Mouse (Mus musculus) duodenum, adult 2 months (tissue): ENCODE results near the gene Lgals4. TPM values are rescaled to one million over a fixed set of nuclear protein-coding genes. Genes with fewer than 3 reads are reported as not detected.

Experiments used
- polyA plus RNA-seq: library from polyadenylated mRNA; depleted of rRNA; stranded (reverse); fragments of >200 nt; gene quantifications from 2 replicates; pipeline ENCODE4 v1.2.3, GENCODE M21; 2012; ENCODE audit warnings: low replicate concordance; rRNA removed

The Lgals4 gene
- 2,214 and 3,102 TPM in 2 replicates for polyA plus RNA-seq

GRCm38 (mm10) chr7:28833723-28834347 is at the start of gene Lgals4:
Gene Lgals4, plus strand, starts transcription at chr7:28833854.

GRCm38 (mm10) chr7:28788307-28789195 is 45.1 kb upstream of the Lgals4 start, which contains the start of gene Rinl:
Gene Rinl, plus strand, starts transcription at chr7:28788969.

GRCm38 (mm10) chr7:28808221-28808941 is 25.3 kb upstream of the Lgals4 start, which contains the start of gene Hnrnpl:
Gene Hnrnpl, plus strand, starts transcription at chr7:28808541.

GRCm38 (mm10) chr7:28824941-28825685 is 8.5 kb upstream of the Lgals4 start, which contains the start of gene Ech1:
Gene Ech1, plus strand, starts transcription at chr7:28825217.

GRCm38 (mm10) chr7:28863540-28863939 is 29.9 kb downstream of the Lgals4 start, which contains the start of gene Lgals7:
Gene Lgals7, plus strand, starts transcription at chr7:28863853.

GRCm38 (mm10) chr7:28881199-28881598 is 47.5 kb downstream of the Lgals4 start, which contains the start of gene Capn12:
Gene Capn12, plus strand, starts transcription at chr7:28881422.

Other genes starting within 250 kb of the Lgals4 start
- gene Samd4b, start 235.7 kb upstream of the Lgals4 start, polyA plus RNA-seq = 60.8 and 63.0 TPM in 2 replicates
- 72.4 and 92.7 TPM in 2 replicates for gene Pak4, start 235.7 kb upstream of the Lgals4 start, polyA plus RNA-seq
- gene Acp7, start 202.5 kb upstream of the Lgals4 start, polyA plus RNA-seq = 0.05 TPM in 1 of 2 replicates, not detected in the other
- gene Fbxo27, start 141.0 kb upstream of the Lgals4 start, polyA plus RNA-seq = 1.2 and 1.3 TPM in 2 replicates
- 1.2 and 2.9 TPM in 2 replicates for gene Fbxo17, start 117.0 kb upstream of the Lgals4 start, polyA plus RNA-seq
- 121 and 126 TPM in 2 replicates for gene Mrps12, start 92.0 kb upstream of the Lgals4 start, polyA plus RNA-seq
- gene Sars2, start 91.9 kb upstream of the Lgals4 start, polyA plus RNA-seq = 26.1 and 35.4 TPM in 2 replicates
- gene Ccer2, start 77.7 kb upstream of the Lgals4 start, polyA plus RNA-seq = not detected in 2 replicates
- 28.7 and 28.8 TPM in 2 replicates for gene Sirt2, start 67.1 kb upstream of the Lgals4 start, polyA plus RNA-seq
- 85.4 and 139 TPM in 2 replicates for gene Nfkbib, start 66.3 kb upstream of the Lgals4 start, polyA plus RNA-seq
- gene Rinl, start 44.9 kb upstream of the Lgals4 start, polyA plus RNA-seq = 2.5 and 4.3 TPM in 2 replicates
- gene Hnrnpl, start 25.3 kb upstream of the Lgals4 start, polyA plus RNA-seq = 78.1 and 84.5 TPM in 2 replicates
- gene Ech1, start 8.6 kb upstream of the Lgals4 start, polyA plus RNA-seq = 266 and 315 TPM in 2 replicates
- gene Lgals7, start 30.0 kb downstream of the Lgals4 start, polyA plus RNA-seq = 0.83 and 1.7 TPM in 2 replicates
- 0.06 and 0.21 TPM in 2 replicates for gene Capn12, start 47.6 kb downstream of the Lgals4 start, polyA plus RNA-seq
- 595 and 810 TPM in 2 replicates for gene Actn4, start 128.5 kb downstream of the Lgals4 start, polyA plus RNA-seq
- 105 and 141 TPM in 2 replicates for gene Eif3k, start 148.0 kb downstream of the Lgals4 start, polyA plus RNA-seq
- gene Map4k1, start 148.2 kb downstream of the Lgals4 start, polyA plus RNA-seq = 8.1 and 21.6 TPM in 2 replicates